Mouse (Mus musculus) bone marrow macrophage, adult 2 months (primary cell): ENCODE results near the gene Lcn10.

Experiments used
- CTCF ChIP-seq: IDR thresholded peaks from 2 replicates; pipeline ENCODE4 v1.5.1; 2012; ENCODE audit warnings: low read depth, mild to moderate bottlenecking, low read length, moderate library complexity
- POLR2A ChIP-seq: IDR thresholded peaks from 2 replicates; pipeline ENCODE4 v1.6.1; 2012; ENCODE audit warnings: mild to moderate bottlenecking, low read depth, low read length, borderline replicate concordance

DNA sequence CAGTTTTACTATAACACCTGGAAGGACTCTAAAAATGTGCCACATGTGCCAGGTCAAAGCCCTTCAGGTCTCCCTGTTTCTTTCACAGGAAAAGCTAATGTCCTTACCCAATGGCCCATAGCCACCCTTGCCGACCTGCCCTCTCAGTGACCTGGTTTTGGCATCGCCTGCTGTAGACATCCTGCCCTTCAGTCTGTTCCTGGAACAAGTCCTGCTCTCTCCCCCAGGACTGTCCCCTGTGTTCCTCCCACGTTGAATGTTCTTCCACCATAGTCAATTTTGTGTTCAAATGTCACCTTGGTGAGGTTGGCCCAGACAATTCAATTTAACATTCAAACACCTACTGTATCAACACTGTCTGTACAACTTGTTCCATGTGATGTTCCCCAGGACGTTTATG, 14.4 kb downstream of the Lcn10 start:
- no peak for TF ChIP-seq CTCF
- TF ChIP-seq POLR2A, result no peak
